Mouse (Mus musculus) inflammation-experienced regulatory T-cells, adult 6 months (primary cell): ENCODE results near the gene Hdac4. TPM values are rescaled to one million over a fixed set of nuclear protein-coding genes. Genes with fewer than 3 reads are reported as not detected.

Source experiments
- ATAC-seq: one replicate; pipeline ENCODE4 v1.8.0; 2017
- polyA plus RNA-seq, 3 experiments: library from polyadenylated mRNA; unstranded; fragments of 100-300 nt; shearing (Covaris generic); gene quantifications; one replicate each; pipeline ENCODE4 v1.2.1; 2017

The Hdac4 gene
- polyA plus RNA-seq, 3 experiments from 2014 or later, result 42.9 to 75.8 (median 72.7) TPM

DNA sequence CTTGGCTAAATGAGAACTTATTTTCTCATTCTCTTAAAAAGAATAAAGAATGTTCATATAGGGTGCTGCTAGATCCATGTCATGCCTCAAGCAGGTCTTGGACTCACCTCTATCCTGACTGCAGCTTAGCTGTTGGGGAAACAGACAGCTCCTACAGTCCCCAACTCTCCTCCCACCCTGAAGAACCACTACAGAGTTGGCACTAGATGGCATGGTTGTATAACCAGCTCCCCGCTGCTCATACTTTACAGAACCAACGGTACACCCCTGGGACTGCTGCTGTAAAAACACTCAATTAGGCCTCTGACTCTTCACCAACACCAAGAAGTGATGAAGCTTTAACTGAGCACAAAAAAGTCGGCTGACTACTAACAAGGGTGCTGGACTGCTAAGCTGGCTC is 235.6 kb downstream of the Hdac4 start:
- no peak for ATAC-seq

DNA sequence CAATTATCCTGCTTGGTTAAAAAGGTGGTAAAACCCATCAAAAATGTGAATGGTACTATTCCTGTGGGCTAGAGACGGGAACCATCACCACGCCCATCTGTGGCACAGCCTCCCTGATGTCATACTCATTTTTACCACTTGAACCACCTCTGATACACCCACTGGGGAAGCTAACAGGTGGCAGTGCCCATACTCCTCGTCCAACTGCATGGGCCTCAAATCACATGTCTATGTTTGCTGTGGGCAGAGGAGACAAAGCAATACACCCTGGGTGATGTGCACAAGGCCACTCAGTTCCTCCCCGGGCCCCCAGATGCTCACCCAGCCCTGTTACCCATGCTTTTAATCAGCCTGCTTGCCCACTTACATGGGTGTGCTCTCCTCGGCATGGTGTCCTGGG is 236.5 kb downstream of the Hdac4 start:
- ATAC-seq, result no peak

DNA sequence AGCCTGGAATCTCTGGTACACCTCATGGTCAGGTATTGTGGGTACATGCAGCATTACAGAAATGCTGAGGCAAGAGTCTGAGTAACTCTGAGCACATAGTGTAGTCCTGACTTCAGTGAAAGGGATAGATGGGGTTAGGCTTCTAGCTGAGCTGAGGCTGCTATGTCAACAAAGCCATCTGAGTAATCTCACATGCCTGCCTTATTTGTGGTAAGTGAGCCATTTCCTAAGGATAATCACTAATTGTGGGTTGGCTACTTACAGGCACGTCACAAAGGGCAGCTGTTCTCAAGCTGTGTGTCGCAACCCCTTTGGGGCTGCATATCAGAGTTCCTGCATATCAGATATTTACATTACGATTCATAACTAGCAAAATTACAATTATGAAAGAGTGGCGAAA is 239.3 kb downstream of the Hdac4 start:
- ATAC-seq, result no peak

DNA sequence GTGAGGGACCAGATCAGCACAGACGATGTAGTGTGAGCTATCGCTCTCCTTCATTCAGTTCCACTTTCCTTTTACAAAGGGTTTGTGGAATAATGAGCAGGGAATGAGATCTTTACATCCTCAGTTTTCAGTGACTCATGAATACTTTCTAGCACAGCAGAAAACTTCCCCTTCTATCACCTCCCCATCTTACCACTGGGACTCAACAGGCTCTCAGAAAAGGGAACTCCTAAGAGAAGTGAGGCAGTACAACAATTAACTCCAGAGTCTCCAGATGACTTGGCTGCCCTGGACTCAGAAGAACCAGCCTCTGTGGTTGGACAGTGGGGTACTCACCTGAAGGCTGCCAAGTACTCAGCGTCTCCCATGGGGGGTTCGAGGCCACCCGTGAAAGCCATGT is 240.5 kb downstream of the Hdac4 start:
- no peak for ATAC-seq

DNA sequence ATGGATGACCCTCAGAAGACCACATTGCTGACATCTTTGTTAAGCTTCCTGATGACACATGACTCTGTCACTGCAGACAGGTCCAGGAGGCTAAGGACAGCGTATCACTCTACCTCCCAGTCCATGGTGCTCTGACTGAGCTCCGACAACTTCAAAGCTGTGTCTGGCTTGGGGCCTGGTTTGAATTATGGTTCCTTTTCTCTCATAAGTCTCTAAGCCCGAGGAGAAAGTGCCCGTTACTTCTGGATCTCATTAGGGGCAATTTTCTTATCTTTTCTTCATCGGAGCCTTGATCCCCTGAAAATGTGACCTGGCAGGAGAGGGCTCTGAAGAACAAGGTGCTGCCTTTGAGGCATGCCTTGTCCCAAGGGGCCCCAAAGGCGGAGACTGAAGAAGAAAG is 242.6 kb downstream of the Hdac4 start:
- ATAC-seq, result no peak

DNA sequence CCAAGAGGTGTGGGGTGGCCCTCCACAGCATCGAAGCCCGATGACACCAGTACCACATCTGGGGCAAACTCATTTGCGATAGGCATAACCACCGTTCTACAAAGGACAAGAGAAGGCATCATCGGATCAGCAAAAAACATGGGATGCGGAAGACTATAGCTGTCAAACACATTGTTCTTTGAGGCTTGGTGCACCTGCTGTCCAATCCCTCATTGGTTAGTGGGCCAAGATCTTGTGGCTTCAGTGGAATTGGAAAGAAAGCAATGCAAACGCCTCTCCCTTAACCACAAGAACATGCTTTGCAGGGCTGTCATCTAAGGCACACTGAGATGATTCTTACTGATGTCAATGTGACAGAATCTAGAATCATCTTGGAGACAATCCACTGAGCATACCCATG is 248.1 kb downstream of the Hdac4 start:
- no peak for ATAC-seq

DNA sequence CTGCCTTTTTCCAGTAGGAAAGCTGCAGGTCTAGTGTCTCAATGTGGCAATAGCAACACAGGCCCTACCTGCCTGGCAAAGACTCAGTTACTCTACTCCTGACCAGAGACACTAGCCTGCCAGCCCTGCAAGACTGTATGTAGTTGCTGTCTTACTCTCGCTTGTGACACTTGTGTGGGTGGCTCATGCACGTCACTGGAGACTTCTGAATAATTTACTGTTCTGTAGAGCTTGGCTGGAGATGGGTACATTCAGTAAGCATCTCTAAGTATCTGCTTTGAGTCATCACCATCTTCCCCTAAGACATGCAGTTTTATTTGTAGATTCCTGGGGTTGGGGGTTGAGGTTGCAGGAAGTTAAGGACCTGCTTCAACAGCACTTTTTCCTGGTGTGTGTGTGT is 252.9 kb downstream of the Hdac4 start:
- peak; percentile 76 for ATAC-seq

DNA sequence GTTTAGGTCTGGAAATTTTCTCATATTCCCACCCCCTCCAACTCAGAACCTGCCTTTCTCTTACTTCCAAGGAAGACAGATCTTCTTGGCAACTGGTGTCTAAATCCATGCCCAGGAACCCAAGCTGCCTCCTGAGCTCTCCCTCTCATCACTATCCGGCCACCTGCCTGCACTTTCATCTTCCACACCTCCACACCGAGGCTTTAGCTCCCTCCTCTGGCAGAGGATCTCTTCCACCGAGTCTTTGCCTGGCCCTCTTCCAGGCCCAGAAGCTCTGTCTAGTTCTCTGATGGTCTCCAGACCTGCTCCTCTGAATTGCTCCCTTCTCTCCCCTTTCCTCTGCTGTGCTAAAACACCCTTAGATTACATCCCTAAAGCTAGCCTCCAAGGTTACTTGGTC is 253.5 kb downstream of the Hdac4 start:
- ATAC-seq, result no peak

DNA sequence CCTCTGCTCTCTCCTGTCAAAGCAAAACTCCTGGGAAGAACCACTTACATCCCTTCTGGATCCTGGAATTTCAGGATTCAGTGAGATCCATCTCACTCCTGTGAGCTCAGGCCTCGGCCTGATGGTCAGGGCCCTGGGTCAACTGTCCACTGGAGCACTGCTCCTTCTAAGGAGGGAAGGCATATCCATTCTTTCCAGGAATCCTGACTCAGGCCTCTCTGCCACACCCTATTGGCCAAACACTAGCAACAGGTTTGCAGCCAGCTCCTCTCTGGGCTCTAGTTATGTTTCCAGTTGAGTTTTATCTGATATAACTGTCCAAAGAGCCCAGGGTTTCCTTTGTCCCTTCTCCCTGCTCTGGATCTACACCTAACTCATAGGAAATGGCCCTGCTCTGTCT is 254.4 kb downstream of the Hdac4 start:
- ATAC-seq, result no peak

DNA sequence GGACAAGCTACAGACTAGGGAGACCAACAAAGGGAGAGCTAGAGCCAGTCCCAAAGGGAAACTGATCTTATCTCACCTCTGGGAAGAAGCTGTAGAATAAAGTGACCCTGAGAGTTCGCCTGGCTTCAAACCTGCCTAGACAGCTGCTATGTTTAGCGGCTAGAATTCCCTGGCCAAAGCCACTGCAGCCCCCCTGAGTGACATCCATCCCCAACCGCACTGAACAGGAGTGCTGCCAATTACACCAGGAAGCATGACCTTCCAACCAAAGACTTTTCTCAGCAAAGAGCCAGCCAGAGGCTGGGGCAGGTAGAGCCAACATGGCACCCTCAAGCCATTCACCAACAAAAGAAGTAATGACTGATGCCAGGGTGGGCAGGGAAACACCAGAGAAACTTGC is 260.3 kb downstream of the Hdac4 start:
- ATAC-seq, result no peak

DNA sequence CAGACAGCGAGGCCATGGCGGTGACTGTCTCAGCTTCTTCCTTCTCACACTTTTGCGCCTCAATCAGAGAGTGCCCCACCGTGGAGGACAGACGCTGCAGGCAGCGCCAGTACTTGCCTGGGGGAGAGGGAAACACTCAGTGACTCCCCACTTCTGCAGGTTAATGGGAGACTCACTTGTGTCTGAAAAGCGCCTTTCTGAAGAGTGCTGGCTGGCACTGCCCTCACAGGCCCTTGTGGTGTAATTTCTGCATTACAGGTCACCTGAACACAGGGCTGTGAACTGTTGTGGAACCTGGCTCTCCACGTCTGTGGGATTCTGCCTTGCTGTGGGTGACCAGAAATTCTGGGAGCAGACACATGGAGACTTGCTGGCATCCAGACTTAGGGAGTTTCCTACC is 261.8 kb downstream of the Hdac4 start:
- ATAC-seq, result no peak

DNA sequence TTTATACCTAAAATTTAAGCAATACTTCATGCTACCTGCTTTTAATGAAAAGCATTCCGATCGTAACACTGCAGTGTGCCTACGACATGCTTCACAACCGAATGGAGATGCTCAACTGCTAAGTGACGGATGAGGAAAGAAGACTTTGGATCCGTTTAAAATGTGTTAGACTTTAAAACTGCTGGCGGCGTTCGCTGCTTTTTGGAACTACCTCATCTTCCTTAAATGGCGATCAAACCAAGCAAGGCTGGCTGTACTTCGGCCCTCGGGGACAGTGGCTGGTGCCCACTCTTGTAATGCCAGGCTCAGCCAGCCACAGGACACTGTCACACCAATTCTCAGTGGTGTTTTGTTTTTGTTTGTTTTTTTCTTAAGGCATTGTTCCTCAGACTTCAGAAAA is 263.3 kb downstream of the Hdac4 start:
- no peak for ATAC-seq

DNA sequence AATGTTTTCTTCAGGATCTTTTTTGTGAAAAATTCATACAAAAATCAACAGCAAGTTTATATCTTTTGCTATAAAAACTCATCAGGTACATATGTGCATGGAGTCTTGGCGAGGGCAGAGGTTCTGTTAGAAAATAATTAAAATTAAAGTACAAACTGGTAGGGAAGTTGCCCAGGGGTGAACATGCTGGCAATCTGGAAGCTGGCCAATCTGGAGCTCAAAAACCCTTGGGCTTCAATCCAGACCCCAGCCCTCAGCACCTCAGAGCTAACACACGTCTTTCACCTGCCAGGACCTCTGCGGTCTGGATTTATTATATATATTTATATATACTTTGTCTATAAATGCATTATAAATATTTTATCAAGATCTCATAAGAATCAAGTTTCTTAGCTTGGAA is 263.7 kb downstream of the Hdac4 start:
- no peak for ATAC-seq

DNA sequence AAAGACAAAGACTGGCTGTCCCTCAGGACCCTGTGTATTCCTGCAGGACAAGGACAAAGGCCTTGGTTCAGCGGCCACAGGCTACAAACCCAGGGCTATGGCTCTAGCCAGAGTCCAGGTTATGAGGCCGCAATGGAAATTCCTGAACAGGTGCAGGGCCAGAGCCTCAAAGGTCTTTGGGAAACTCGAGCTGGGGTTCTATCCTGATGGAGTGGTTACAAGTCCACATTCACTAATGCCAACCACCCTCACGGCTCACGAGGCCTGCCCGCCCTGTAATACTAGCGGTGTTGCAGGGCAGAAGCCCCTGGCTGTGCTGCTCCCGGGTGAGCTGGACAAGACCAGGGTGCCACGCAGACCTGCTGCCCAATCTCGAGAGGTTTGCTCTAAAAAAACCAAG is 264.3 kb downstream of the Hdac4 start:
- ATAC-seq, result no peak

DNA sequence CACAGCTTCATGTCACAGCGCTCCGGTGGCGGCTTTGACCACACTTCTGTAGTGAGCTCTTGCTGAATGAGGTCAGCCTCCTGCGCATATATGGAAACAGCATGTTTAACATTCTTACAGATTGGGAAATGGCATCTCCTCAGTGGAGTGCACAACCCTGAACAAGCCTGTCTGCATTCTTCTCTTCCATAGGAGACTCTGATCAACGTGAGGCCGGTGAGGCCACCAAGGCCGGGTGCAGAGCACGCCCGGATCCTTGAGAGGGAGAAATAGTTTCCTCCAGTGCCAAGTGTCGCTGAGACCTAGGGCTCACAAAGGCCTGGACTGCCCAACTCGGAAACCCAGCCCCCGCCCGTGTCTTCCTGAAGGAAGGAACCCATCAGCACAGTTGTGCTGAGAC is 266.4 kb downstream of the Hdac4 start:
- no peak for ATAC-seq

DNA sequence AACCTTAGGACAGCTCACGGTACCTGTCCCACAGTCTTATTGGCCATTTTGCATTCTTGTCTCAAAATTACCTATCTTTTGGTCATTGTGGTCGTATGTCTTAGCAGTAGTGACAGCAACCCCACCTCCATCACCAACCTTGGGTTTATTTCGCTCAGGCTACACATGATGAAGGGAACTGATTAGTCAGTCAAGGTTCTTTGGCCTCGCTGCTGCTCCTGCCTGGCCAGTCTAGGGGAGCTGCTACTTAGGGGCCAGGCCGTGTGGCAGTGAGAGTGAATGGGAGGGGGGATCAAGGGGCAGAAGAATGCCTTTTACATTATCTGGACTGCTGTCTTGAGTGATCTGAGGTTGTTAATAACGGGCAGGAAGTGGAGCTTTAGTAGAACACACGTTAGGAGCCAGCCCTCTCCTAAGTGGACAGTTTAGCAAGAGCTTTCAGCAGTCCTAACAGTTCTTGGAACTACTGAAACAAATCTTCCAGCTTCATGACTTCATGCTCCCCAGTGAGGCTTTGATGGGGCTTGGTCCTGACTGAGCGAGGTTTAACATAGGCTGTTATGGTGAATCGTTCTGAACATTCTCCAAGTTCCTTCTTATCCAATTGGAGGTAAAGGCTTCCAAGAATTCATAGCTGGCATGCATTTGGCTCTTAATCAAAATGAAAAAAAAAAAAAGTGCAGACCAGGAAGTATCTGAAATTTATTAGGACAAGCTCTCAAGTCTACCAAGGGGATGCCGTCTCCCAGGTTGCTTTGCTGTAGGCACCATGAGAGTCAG is 267.8 kb downstream of the Hdac4 start:
- no peak for ATAC-seq

DNA sequence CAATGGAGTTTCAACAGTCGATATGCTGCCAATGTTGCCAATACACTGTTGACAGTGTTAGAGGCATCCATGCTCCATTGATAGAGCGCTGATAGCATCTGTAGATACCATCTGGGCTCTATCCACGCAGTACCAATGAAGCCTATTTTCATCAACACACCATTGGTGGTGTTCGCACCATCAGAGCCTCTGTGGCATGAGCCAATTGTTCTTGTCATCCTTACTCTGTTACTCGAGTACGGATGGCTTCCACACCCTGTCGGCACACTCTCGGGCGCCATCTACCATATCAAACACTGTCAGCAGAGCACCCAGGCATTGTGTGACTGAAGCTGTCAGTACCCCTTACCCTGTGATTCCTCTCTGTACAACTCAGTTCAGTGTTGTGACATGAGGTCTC is 271.9 kb downstream of the Hdac4 start:
- ATAC-seq, result no peak

DNA sequence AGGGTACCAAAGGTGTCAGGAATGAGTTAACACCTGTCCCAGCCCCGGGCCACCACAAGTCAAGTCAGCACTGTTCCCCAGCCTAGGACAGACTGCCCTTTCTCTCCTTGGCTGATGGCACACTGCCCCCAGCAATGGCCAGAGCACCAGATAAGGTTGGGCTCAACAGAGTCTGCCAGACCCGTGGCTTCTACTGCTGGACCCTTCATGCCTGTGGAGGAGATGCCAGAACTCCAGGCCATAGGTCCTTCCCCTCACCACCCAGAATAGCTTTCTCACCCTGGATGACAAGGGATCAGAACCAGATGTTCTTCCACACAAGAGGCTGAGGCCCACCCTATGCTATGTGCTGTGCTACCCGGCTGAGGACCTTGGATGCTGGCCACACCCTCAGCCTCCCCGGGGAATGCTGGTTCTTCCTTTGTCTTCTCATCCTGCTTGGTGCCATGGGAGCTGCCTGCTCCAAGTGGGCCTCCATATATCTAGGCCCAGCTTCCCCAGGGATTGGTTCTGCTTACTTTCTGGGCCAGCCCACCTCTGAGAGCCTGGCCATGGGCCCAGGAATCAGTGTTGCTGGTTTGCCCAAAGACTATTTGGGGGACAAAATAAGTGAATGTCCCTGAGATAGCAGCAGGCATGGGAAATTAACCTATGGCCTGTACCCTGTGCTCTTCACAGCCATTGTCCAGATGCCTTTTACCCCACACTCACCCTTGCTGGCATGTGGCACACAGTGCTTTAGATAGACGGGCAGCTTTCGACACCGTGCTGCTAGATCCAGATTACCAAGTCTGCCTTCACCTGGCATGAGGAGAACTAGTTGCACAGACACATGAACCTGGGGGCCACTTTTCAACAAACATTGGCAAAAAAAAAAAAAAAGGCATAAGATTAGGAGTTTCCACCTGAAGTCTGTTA is 273.0 kb downstream of the Hdac4 start:
- no peak for ATAC-seq

DNA sequence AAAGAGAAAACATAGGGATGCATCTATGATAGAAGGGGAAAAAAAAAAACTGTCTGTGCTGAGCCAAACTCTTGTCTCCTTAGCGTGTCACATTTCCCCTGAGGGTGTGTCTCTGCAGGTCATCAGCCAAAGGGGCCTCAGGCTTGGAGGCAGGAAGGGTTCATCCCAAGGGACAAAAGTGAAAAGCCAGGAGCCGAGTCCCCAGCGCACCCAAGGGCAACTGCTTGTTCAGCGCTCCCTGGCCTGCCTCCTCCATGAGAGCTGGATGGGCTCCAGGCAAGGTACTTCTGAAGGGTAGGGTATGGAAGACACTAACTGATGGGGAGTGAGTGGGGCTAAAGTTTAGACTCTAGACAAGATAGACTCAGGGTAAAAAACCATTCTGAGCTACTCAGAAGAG is 273.8 kb downstream of the Hdac4 start:
- no peak for ATAC-seq

DNA sequence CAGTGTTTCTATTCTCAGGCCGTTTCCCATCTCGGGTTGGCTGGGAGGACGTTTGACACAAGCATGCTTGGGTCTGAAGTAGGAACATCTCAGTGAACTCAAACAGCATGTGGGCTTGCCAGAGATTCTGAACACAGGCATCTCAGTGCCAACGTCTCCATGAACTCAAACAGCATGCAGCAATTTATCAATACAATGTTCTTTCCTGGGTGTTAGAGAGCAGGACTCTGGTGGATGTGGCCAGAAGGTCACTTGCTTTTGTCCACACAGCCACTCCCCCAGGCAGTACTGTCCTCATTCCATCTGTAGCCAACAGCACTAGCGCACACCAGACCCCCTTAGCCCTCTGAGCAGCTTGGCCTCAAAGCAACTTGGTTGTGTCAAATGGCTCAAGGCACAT is 274.2 kb downstream of the Hdac4 start:
- no peak for ATAC-seq

DNA sequence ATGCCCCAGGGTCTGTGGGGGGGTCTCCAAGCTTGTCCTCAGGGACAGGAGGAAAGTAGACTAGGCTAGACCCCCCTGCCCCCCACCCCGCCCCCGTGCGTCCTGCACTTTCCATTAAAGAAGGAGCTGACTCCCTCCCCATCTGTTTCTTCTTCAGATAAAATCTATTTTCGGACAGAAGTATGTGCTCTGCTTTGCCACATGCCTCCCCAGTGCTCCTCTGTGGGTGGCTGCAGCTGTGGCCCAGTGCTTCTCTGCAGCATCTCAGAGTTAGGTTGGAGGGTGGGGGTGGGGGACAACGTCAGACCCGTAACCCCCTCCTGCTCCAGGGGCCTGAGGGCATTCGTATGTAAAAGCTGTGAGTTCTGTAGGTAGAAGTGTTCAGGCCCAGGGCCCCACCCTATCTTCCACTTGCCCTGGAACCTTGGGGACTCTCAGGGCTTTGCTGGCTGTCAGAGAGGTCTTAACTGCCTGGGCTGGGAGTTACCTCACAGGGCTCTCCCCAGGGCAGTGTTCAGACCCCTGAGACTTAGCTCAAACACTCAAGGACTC is 275.4 kb downstream of the Hdac4 start:
- ATAC-seq, result no peak

DNA sequence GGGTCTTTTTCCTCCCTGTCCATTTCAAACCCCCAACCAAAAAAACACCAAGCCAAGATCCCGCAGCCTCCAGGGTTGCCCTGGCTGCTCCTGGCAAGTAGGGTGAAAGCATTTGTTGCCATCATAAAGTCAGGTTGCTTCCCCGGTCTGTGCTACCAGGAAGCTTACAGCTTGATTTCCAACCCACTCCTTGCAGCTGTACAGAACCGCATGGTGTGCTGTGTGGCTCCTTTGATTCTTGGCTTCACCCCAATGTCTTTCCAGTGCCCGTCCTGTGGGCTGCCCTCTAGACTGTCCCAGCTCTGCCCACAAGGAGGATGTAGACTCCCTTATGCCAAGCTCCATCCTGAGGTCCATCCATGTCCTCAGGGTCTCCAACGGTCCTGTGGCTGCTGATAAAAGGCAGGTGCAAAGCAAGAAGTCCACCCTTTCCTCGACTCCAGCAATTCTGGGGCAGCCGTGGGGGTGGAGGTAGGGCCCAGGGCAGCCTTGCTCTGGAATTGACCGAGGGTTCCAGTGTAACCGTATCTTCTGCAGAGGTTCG is 277.2 kb downstream of the Hdac4 start:
- no peak for ATAC-seq

DNA sequence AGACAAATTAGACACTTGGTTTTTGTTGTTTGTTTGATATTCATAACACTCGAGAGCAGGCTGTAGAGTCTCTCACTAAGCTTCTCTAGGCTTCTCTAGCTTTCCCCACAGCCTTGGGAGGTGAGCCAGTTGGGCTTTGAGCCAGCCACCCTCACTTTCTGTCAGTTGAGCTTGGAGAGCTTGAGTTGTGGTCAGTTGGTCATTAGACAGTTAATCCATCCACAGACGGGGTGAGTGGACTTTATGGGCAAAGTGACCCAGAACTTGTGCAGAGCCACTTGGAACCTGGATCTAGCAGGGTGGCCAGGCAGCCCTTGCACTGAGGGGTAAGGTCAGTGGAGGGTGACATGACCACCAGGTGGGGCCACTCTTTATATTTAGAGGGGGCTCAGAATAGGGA is 277.9 kb downstream of the Hdac4 start:
- no peak for ATAC-seq

DNA sequence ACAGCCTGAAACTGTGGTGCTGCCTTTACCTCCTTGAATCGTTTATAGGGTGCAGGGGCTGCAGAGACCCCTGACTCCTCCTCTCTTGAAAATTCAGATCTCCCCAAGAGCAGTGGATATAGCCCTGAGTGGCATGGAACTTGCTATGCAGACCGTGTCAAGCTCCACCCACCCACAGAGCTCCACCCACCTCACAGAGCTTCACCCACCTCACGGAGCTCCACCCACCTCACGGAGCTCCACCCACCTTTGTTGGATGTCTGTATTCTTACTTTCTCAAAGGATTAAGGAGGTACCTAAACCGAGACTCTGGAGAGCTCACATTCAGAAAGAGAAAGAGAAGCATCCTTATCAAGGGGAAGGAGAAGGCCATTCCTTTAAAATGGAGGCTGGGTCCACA is 279.5 kb downstream of the Hdac4 start:
- ATAC-seq, result no peak
